Mouse (Mus musculus): ENCODE results near the gene Dclk1.

The Dclk1 gene

GRCm38 (mm10) chr3:55571552-55572296 lies 329.6 kb downstream of the Dclk1 start:
- DNase-seq (ENCODE audit: extremely low read depth, low read depth) = no peak

- no peak for DNase-seq (ENCODE audit: extremely low read depth, low read depth)
These were observed 330.1 kb downstream of the Dclk1 start for GRCm38 (mm10) chr3:55572297-55572681.

- DNase-seq (ENCODE audit: extremely low read depth, low read depth) = no peak
These were observed 331.8 kb downstream of the Dclk1 start for GRCm38 (mm10) chr3:55574003-55574402.

GRCm38 (mm10) chr3:55587434-55587971 lies 345.3 kb downstream of the Dclk1 start:
- no peak for DNase-seq (ENCODE audit: extremely low read depth, low read depth)

GRCm38 (mm10) chr3:55587972-55588946 lies 346.1 kb downstream of the Dclk1 start:
- no peak for DNase-seq (ENCODE audit: extremely low read depth, low read depth)

All from MEL-GATA-1-ER (cell line).